Mouse (Mus musculus) cerebellum, adult 9-10 months (tissue): ENCODE measurements around the gene Xirp2.

Experiments used
- DNase-seq: peaks from one replicate; pipeline ENCODE4 v3.0.0; 2022

Gene Xirp2

DNA sequence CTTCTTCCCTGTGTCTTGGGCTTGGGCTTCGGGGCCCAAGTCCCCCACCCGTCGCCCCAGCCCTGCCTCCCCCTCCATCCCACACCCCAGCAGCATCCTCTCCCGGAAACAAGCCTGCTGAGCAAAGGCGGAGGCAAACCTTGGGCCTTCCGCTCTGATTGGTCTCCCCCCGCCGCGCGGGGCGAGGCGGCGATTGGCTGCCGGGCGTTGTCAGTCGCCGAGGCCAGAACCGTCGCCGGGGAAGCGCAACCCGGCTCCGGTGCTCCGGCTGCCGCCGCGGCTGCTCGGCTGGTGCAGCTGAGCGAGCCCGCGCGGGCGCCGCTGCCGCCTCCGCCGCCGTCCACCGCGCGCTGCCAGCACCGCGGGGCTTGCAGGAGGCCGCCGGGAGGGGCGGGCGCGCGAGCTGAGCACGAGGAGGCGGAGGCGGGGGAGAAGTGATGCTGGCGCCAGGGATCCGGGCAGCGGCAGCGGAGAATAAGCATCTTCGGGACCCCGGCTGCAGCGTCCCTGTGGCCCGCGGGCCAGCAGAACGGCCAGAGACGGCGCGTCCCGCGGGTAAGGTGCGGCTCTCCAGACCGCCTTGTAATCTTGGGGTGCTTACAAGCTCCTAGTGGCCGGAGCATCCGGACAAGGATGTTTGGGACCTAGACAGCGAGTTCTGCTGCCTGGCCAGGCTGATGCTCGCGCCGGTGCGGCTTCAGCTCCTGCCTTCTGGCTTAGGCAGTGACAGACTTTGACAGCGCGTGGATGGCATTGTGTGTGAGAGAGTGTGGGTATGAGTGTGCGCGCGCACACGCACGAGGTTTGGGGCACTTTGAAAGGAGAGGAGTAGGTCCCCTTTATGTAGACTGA lies 119.9 kb downstream of the Xirp2 start, which contains the start of gene B3galt1:
B3galt1 (plus strand) TSS at position 392 of the 852 bp plus-strand sequence.
- peak; percentile 92 for DNase-seq

DNA sequence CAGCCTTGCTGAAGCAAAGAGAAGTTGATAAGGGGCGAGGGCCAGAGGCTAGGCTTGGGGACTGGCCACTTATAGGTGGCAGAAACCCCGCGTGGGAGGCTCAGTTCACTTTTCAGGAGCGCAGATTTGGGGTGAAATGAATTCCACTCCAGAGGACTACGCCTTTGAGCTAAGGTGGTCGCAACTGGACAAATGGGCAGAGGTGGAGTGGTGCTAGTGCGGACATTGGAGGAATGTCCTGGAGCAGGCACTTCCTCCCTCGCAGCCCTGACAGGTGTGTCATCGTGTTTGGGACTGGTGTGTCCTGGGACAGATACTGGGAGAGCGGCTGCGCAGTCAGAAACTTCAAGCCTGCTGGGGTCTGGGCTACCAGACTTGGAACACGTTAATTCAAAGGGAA lies 120.8 kb downstream of the Xirp2 start:
- peak; percentile 16 for DNase-seq

DNA sequence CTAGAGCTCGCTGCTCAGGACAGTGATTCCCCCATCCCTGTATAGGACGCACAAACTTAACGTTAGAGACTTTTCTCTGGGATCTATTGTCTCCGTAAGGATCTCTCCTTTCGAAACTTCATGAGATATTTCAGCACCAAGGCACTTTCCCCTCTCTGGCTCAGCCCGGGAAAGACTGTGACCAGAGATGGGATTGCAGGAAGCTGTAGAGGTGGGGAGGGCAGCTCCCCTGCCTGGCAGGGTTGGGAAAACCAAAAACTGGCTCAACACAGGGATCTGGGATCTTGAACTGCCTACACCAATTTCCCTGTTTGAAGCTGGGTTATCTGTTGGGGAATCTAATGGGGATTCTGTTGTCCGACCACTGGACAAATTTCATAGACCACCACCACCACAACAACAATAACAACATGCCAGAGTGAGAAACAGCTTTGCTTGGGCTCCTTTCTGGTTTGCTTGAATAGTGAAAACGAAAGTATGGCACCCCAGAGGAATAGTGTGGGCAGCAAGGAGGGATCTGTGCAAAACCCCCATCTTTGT lies 121.4 kb downstream of the Xirp2 start:
- no peak for DNase-seq
